Mouse (Mus musculus): Measurements from ENCODE around the gene Exoc6.

GRCm38 (mm10) chr19:37520740-37521433 lies 29.3 kb upstream of the Exoc6 start:
- TF ChIP-seq POLR2A (IDR thresholded peaks at IDR 0.05; ENCODE audit: extremely low read depth, insufficient read depth, low read length) (no peak), CTCF (IDR thresholded peaks at IDR 0.05; ENCODE audit: low read depth, low read length) (no peak)
